Mouse (Mus musculus): ENCODE results near the gene Rfx2.

The Rfx2 gene

GRCm38 (mm10) chr17:56777568-56777967, 53.2 kb downstream of the Rfx2 start:
- no peak for DNase-seq

GRCm38 (mm10) chr17:56769950-56770349, 60.9 kb downstream of the Rfx2 start, which contains the start of gene Prr22:
Prr22 (plus strand) TSS chr17:56770250.
- no peak for DNase-seq

DNA sequence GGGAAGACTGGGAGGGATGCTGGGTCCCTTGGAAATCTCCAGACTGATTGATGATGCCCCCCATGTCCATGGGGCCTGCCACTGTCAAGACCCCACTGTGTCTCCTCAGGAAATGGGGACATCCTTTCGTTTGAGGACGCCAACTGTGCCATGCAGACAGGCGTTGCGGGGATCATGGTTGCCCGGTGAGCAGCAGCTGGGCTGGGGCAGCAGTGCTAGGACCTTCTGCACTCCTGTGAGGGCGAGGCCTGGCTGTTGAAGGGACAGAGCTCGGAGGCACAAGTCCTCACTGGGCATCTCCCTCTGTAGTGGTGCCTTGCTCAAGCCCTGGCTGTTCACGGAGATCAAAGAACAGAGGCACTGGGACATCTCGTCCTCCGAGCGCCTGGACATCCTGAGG, 61.9 kb downstream of the Rfx2 start:
- no peak for DNase-seq

- DNase-seq, result no peak
Observed at GRCm38 (mm10) chr17:56767531-56768135, 63.2 kb downstream of the Rfx2 start.

DNA sequence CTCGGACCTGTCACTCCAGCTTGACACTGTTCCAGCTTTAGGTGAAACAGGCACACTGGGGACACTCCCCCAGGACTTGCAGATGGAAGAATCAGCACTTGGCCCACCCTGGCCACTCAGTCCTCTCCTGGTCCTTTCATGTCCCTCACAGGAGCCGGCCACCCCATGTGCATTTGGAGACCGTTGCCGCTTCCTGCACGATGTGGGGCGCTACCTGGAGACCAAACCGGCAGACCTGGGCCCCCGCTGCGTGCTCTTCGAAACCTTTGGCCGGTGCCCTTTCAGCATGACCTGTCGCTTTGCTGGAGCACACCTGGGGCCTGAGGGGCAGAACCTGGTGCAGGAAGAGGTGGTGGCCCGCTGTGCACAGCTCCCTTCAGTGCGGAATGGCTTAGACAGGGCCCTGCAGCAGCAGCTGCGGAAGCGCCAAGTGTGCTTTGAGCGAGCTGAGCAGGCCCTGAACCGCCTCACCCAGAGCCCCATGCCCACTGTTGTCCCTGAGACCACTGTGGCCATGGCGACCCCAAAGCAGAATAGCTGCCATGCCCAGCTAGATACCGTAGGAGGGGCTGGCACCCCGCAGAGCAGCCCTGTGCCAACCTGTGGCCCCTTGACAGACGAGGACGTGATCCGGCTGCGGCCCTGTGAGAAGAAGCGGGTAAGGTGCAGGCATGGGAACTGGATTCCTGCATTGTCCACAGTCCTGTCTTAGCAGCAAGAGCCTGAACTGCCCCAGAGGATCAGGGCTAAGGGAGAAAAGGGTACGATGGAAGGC, 64.0 kb downstream of the Rfx2 start:
- DNase-seq, result no peak

GRCm38 (mm10) chr17:56765431-56765830, 65.4 kb downstream of the Rfx2 start:
- no peak for DNase-seq

DNA sequence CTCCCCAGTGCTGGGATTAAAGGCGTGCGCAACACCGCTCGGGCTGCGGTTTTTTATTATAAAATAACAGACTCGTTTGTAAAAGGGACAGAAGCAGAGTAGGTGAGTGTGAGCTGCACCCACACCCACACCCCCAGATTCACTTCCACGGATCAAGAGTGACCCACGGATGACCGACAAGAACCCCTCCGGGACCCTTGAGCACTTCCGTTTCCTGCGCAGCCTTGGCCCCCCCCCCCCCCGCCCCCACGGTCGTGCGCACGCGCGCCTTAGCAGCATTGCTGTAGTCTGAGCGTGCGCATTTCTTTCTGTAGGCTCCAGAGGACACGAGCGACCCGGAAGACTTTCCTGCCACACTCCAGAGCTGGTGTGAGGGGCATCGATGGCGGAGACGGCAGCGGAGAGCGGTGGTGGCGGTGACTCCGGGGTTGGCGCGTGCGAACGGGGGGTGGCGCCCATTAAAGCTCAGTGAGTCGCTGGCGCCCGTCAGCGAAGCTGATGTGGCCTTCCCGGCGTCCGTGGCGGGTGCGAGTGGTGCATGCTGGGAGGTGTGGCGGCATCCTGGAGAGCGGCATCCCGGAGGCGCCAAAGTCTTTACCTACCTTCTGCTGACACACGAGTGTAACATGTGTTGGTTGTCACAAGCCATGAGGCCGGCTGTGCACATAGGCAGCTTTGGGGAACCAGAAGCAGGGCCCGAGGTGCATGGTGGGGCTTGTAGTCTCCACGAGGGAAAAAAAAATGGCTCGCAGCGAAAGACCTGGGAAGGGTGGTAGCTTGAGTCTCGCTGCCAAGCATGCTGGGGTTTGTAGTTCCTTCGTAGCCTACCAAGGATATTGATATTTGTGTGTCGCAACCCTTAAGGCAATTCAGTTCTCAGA, 66.1 kb downstream of the Rfx2 start, which contains the start of gene Dus3l:
Gene Dus3l (plus strand): TSS at position 284 of the 881 bp plus-strand sequence.
- peak; percentile 90 for DNase-seq

- no peak for DNase-seq
Observed at GRCm38 (mm10) chr17:56763741-56764250, 67.0 kb downstream of the Rfx2 start.

GRCm38 (mm10) chr17:56762769-56763731, 67.8 kb downstream of the Rfx2 start:
- peak; percentile 51 for DNase-seq

GRCm38 (mm10) chr17:56761991-56762410, 68.8 kb downstream of the Rfx2 start:
- DNase-seq, result peak; percentile 89

GRCm38 (mm10) chr17:56761077-56761476, 69.7 kb downstream of the Rfx2 start:
- DNase-seq, result no peak

GRCm38 (mm10) chr17:56759261-56759660, 71.6 kb downstream of the Rfx2 start:
- DNase-seq, result no peak

- peak; percentile 56 for DNase-seq
Observed at GRCm38 (mm10) chr17:56758132-56758531, 72.7 kb downstream of the Rfx2 start.

- DNase-seq, result peak; percentile 67
Observed at GRCm38 (mm10) chr17:56757416-56758123, 73.2 kb downstream of the Rfx2 start, which contains the start of gene Nrtn. Nrtn (minus strand) TSS chr17:56757530.

- no peak for DNase-seq
Observed at GRCm38 (mm10) chr17:56756703-56757399, 74.0 kb downstream of the Rfx2 start.

GRCm38 (mm10) chr17:56754271-56755185, 76.3 kb downstream of the Rfx2 start:
- no peak for DNase-seq

GRCm38 (mm10) chr17:56753452-56753851, 77.4 kb downstream of the Rfx2 start:
- DNase-seq, result no peak

DNA sequence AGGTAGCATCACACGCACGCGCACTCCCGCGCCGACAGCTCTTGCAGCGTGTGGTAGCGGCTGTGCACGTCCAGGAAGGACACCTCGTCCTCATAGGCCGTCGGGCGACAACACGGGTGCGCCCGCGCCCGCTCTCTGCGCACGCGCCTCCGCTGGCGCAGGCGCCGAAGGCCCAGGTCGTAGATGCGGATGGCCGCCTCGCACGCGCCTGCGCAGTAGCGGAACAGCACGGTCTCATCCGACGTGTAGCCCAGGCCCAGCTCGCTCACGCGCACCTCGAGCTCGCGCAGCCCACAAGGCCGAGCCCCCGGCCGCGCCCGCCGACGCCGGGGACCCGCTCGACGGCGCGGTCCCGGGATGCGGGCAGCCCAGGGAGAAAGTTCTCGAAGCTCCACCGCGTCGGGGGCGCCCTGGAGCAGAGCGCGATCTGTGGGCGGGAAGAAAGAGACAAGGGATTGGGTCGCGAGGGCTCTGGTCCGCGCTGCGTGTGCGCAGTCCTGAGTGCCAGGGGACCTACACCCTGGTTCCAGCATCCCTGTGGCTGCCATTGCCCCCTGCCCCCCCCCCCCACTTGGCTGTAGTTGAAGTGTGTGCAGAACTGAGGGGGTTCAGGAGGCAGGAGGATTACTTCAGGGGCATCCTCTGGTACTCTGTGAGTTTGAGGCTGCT, 79.3 kb downstream of the Rfx2 start:
- DNase-seq, result peak; percentile 26

GRCm38 (mm10) chr17:56744173-56744572, 86.6 kb downstream of the Rfx2 start:
- DNase-seq, result no peak
